Mouse (Mus musculus) C2C12 (cell line): ENCODE data around the gene Kif17.

Experiments used
- CEBPB ChIP-seq: IDR thresholded peaks from one replicate; pipeline ENCODE4 v1.6.1; 2011; ENCODE audit warnings: low read depth, mild to moderate bottlenecking, control low read depth, moderate library complexity
- CTCF ChIP-seq: IDR thresholded peaks from one replicate; pipeline ENCODE4 v1.5.1; 2011; ENCODE audit not compliant: control insufficient read depth, insufficient read depth, insufficient read length
- FOSL1 ChIP-seq: IDR thresholded peaks from one replicate; pipeline ENCODE4 v1.8.0; 2011; ENCODE audit warnings: mild to moderate bottlenecking, low read length; ENCODE audit not compliant: poor library complexity, insufficient read depth, severe bottlenecking
- MAX ChIP-seq: IDR thresholded peaks from one replicate; pipeline ENCODE4 v1.6.1; 2011; ENCODE audit warnings: mild to moderate bottlenecking, control low read depth
- MYOD1 ChIP-seq: IDR thresholded peaks from one replicate; pipeline ENCODE4 v1.6.1; 2011; ENCODE audit warnings: low read depth; ENCODE audit not compliant: control insufficient read depth, insufficient read length
- MYOG ChIP-seq: IDR thresholded peaks from one replicate; pipeline ENCODE4 v1.6.1; 2011; ENCODE audit not compliant: control insufficient read depth, insufficient read length; ENCODE audit errors: extremely low read depth
- USF1 ChIP-seq: IDR thresholded peaks from one replicate; pipeline ENCODE4 v1.6.1; 2011; ENCODE audit warnings: low read depth, mild to moderate bottlenecking, control low read depth, moderate library complexity

- TF ChIP-seq CTCF = no peak
- TF ChIP-seq MAX = no peak
- no peak for TF ChIP-seq USF1
- TF ChIP-seq MYOG = no peak
- no peak for TF ChIP-seq CEBPB
- TF ChIP-seq FOSL1 = no peak
- TF ChIP-seq MYOD1 = no peak
Measured at GRCm38 (mm10) chr4:138293261-138293948, 43.2 kb downstream of the Kif17 start.
